In the genomic region with DNA sequence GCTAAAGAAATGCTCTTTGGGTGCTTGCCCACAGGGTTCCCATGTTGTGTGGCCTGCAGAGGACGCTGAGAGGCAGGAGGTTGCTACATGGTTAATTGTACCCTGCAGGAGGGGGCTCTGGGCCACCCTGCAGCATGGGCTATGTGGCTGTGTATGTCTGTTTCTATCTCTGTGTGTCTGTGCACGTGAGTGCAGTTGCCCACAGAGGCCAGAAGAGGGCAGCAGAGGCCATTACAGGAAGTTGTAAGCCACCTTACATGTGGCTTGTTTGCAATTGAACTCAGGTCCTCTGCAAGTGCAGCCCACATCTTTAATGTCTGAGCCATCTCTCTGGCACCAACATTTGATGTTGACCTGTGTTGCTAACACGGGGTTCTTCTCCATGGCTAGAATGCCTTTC, we compare ENCODE assay signal across 12 mouse cellular contexts. TPM values are rescaled to one million over a fixed set of nuclear protein-coding genes. Genes with fewer than 3 reads are reported as not detected.
DNase-seq lines count a peak whose midpoint lies in the region; ATAC-seq and TF ChIP-seq lines count a peak whose summit lies in the region.
"Had no signal": no experiment of that assay in that cellular context is flagged by ENCODE, and none has a peak within 500 bp of the region (broad histone marks: within the 10 kb centered on the region; RNA-seq: fewer than 3 reads in every experiment).

No protein-coding gene starts in this region.

- H3K9ac ChIP-seq in lung, postnatal 0 days (replicated peaks; ENCODE audit: low read depth) = no peak overlapping the region
- H3K9ac ChIP-seq in MEL (ENCODE audit: control insufficient read depth, low read depth, low read length, poor library complexity, severe bottlenecking) = no peak overlapping the region
- H3K9ac ChIP-seq in midbrain, embryonic 11.5 days (ENCODE audit: low read length) = no peak overlapping the region
- H3K9ac ChIP-seq: limb, embryonic 12.5 days; midbrain, embryonic 12.5 days had no signal

- TF ChIP-seq EP300 in lung, postnatal 0 days (IDR thresholded peaks at IDR 0.05) = no peak
- no peak for TF ChIP-seq EP300 in MEL (IDR thresholded peaks at IDR 0.05; ENCODE audit: low read depth in 1 of 2, low read length in 2 of 2)

- ATAC-seq in lung, postnatal 0 days = no peak
- ATAC-seq in midbrain, embryonic 11.5 days (ENCODE audit: low FRiP score) = no peak

- TF ChIP-seq POLR2A in kidney, adult 2 months (IDR thresholded peaks at IDR 0.05; ENCODE audit: low read depth, low read length) = no peak
- no peak for TF ChIP-seq POLR2A in MEL (IDR thresholded peaks at IDR 0.05; ENCODE audit: control insufficient read depth in 1 of 2, insufficient read depth in 1 of 2, low read depth in 1 of 2, low read length in 2 of 2, poor library complexity in 1 of 2)

- DNase-seq in kidney, adult 2 months = no peak
- no peak for DNase-seq in kidney, postnatal 4 days
- no peak for DNase-seq in lung, postnatal 0 days (ENCODE audit: low spot score)
- DNase-seq in lung, postnatal 25 days (ENCODE audit: low spot score) = no peak
- peak; percentile 49 for DNase-seq in MEL (ENCODE audit: low read depth, low spot score)
- DNase-seq in naive thymus-derived CD4-positive, alpha-beta T cell, adult 2 months (ENCODE audit: low read depth) = peak; percentile 37
- DNase-seq in cerebellum, adult 11 months = no peak
- DNase-seq in midbrain, embryonic 11.5 days (ENCODE audit: low spot score, missing footprints) = no peak
- DNase-seq: cerebellum, adult 11-12 months; embryo, embryonic 11 days had no signal

- peak; percentile 25 for TF ChIP-seq RAD21 in MEL (IDR thresholded peaks at IDR 0.05; ENCODE audit: low read depth, low read length)

- H3K27ac ChIP-seq in kidney, adult 2 months (ENCODE audit: insufficient read depth, low read depth, low read length) = no peak overlapping the region
- no peak overlapping the region for H3K27ac ChIP-seq in lung, postnatal 0 days (ENCODE audit: low read length)
- H3K27ac ChIP-seq in MEL (ENCODE audit: control insufficient read depth, low read depth, low read length) = no peak overlapping the region
- H3K27ac ChIP-seq in midbrain, embryonic 11.5 days (ENCODE audit: low read depth, low read length) = no peak overlapping the region
- H3K27ac ChIP-seq: limb, embryonic 12.5 days; midbrain, embryonic 12.5 days had no signal

- 95% methylated on average over 3 of the region's 3 CpGs for WGBS in kidney, adult 2 months
- WGBS in lung, postnatal 0 days = 98% methylated on average over 3 of the region's 3 CpGs
- 94% methylated on average over 3 of the region's 3 CpGs for WGBS in midbrain, embryonic 11.5 days

- no peaks in the 10 kb centered on the region for H3K36me3 ChIP-seq in kidney, adult 2 months (ENCODE audit: control insufficient read depth, insufficient read depth, low read length)
- H3K36me3 ChIP-seq in lung, postnatal 0 days (ENCODE audit: insufficient read depth, low read length) = no peaks in the 10 kb centered on the region
- H3K36me3 ChIP-seq in MEL (ENCODE audit: control insufficient read depth in 1 of 2, insufficient read depth in 2 of 2, low read length in 2 of 2) = peaks cover 0 to 3% of the 10 kb centered on the region in 2 experiments; a peak in 1 of 4 replicates
- H3K36me3 ChIP-seq in midbrain, embryonic 11.5 days (ENCODE audit: control insufficient read depth, insufficient read depth, low read length) = no peaks in the 10 kb centered on the region

- H3K4me3 ChIP-seq in kidney, adult 2 months (ENCODE audit: insufficient read depth, low read depth, low read length) = no peak overlapping the region
- no peak overlapping the region for H3K4me3 ChIP-seq in lung, postnatal 0 days (ENCODE audit: low read depth, low read length)
- no peak overlapping the region for H3K4me3 ChIP-seq in MEL (ENCODE audit: control insufficient read depth in 1 of 2, insufficient read depth in 1 of 2, low read depth in 2 of 2, low read length in 2 of 2)
- H3K4me3 ChIP-seq in midbrain, embryonic 11.5 days (ENCODE audit: low read depth, low read length) = no peak overlapping the region
- H3K4me3 ChIP-seq: limb, embryonic 12.5 days; midbrain, embryonic 12.5 days had no signal

- H3K4me2 ChIP-seq in lung, postnatal 0 days (replicated peaks; ENCODE audit: low read depth, low read length) = no peak overlapping the region
- no peak overlapping the region for H3K4me2 ChIP-seq in midbrain, embryonic 11.5 days
- H3K4me2 ChIP-seq: limb, embryonic 12.5 days; midbrain, embryonic 12.5 days had no signal

- no peaks in the 10 kb centered on the region for H3K27me3 ChIP-seq in kidney, adult 2 months (replicated peaks; ENCODE audit: control insufficient read depth, insufficient read depth, low read length)
- no peaks in the 10 kb centered on the region for H3K27me3 ChIP-seq in lung, postnatal 0 days (replicated peaks; ENCODE audit: insufficient read depth, low read length)
- no peaks in the 10 kb centered on the region for H3K27me3 ChIP-seq in MEL (ENCODE audit: control insufficient read depth in 1 of 2, insufficient read depth in 2 of 2, low read length in 2 of 2)
- H3K27me3 ChIP-seq in midbrain, embryonic 11.5 days (ENCODE audit: control insufficient read depth, insufficient read depth, low read length) = no peaks in the 10 kb centered on the region
- H3K27me3 ChIP-seq: limb, embryonic 12.5 days; midbrain, embryonic 12.5 days had no signal

- H3K9me3 ChIP-seq in lung, postnatal 0 days (ENCODE audit: low read length) = no peaks in the 10 kb centered on the region
- no peaks in the 10 kb centered on the region for H3K9me3 ChIP-seq in MEL (replicated peaks; ENCODE audit: insufficient read depth, low read length)
- peaks cover 4% of the 10 kb centered on the region; the same call in 1 of the 2 replicates for H3K9me3 ChIP-seq in midbrain, embryonic 11.5 days (ENCODE audit: control insufficient read depth, low read length)

- H3K4me1 ChIP-seq in kidney, adult 2 months (ENCODE audit: control insufficient read depth, insufficient read depth, low read length) = peaks cover 8% of the 10 kb centered on the region; the same call in 1 of the 2 replicates
- no peaks in the 10 kb centered on the region for H3K4me1 ChIP-seq in lung, postnatal 0 days (ENCODE audit: insufficient read depth, low read depth, low read length)
- H3K4me1 ChIP-seq in MEL (ENCODE audit: control insufficient read depth in 1 of 2, insufficient read depth in 2 of 2, low read length in 2 of 2) = peaks cover 0 to 14% of the 10 kb centered on the region in 2 experiments; a peak in 2 of 4 replicates
- no peaks in the 10 kb centered on the region for H3K4me1 ChIP-seq in midbrain, embryonic 11.5 days (ENCODE audit: control insufficient read depth, insufficient read depth, low read length)

- peak; percentile 50 for TF ChIP-seq CTCF in kidney, adult 2 months (conservative IDR thresholded peaks at IDR 0.05; ENCODE audit: insufficient read depth, insufficient read length, low read depth, low read length)
- peak; percentile 55 for TF ChIP-seq CTCF in lung, postnatal 0 days (IDR thresholded peaks at IDR 0.05)
- TF ChIP-seq CTCF in MEL (IDR thresholded peaks at IDR 0.05 in 2 of 3, conservative IDR thresholded peaks at IDR 0.05 in 1 of 3; ENCODE audit: control insufficient read depth in 1 of 3, insufficient read depth in 1 of 3, low read depth in 2 of 3, low read length in 3 of 3, poor library complexity in 1 of 3, severe bottlenecking in 1 of 3) = peak; percentile 50 to 62 (median 55)

- H3K79me2 ChIP-seq in MEL (ENCODE audit: control insufficient read depth, insufficient read depth, low read length, poor library complexity) = no peaks in the 10 kb centered on the region

TF ChIP-seq in MEL, 35 proteins besides CTCF, POLR2A, EP300 and RAD21:
- TF ChIP-seq SMC3 (IDR thresholded peaks at IDR 0.05; ENCODE audit: low read depth, low read length) (peak; percentile 21; the same call in 1 of the 2 replicates), CHD1 (IDR thresholded peaks at IDR 0.05; ENCODE audit: low read depth, low read length) (no peak)

RNA-seq across cellular contexts. Expression of a gene that starts 28.7 kb away (rescaled TPM):
- polyA plus RNA-seq in kidney, adult 2 months (2012; rRNA removed) = 3.9 and 4.5 TPM in 2 replicates
- 2.7 and 3.3 TPM in 2 replicates for polyA plus RNA-seq in lung, postnatal 0 days (2015; fragmentation: Nextera tagmentation; extraction: Ambion mirVana)
- total RNA-seq in MEL (2012; rRNA removed) = 1.7 TPM in 2 replicates
- under 1 TPM in 1 of 2 experiments, not detected in 1; 0.68 TPM for polyA plus RNA-seq in MEL (2012; ENCODE audit: insufficient read depth in 1 of 2, insufficient read length in 2 of 2, low read depth in 1 of 2, low replicate concordance in 2 of 2, missing spikeins in 1 of 2)
- polyA plus RNA-seq in midbrain, embryonic 11.5 days (2014; fragmentation: Nextera tagmentation; extraction: Ambion mirVana) = 0.67 and 0.97 TPM in 2 replicates

RNA-seq across cellular contexts. Expression of a gene that starts 47.8 kb away (rescaled TPM):
- 16.3 and 20.4 TPM in 2 replicates for polyA plus RNA-seq in kidney, adult 2 months (2012; rRNA removed)
- 15.2 and 16.1 TPM in 2 replicates for polyA plus RNA-seq in lung, postnatal 0 days (2015; fragmentation: Nextera tagmentation; extraction: Ambion mirVana)
- total RNA-seq in MEL (2012; rRNA removed) = 11.6 and 13.7 TPM in 2 replicates
- polyA plus RNA-seq in MEL (2012; ENCODE audit: insufficient read depth in 1 of 2, insufficient read length in 2 of 2, low read depth in 1 of 2, low replicate concordance in 2 of 2, missing spikeins in 1 of 2) = 10 to 100 TPM in 1 of 2 experiments, not detected in 1; 14.2 TPM
- polyA plus RNA-seq in midbrain, embryonic 11.5 days (2014; fragmentation: Nextera tagmentation; extraction: Ambion mirVana) = 8.3 and 11.4 TPM in 2 replicates

RNA-seq across cellular contexts. Expression of a gene that starts 50.5 kb away (rescaled TPM):
- polyA plus RNA-seq in kidney, adult 2 months (2012; rRNA removed) = 23.1 and 27.2 TPM in 2 replicates
- 10.3 and 11.0 TPM in 2 replicates for polyA plus RNA-seq in lung, postnatal 0 days (2015; fragmentation: Nextera tagmentation; extraction: Ambion mirVana)
- 6.4 and 7.3 TPM in 2 replicates for total RNA-seq in MEL (2012; rRNA removed)
- polyA plus RNA-seq in MEL (2012; ENCODE audit: insufficient read depth in 1 of 2, insufficient read length in 2 of 2, low read depth in 1 of 2, low replicate concordance in 2 of 2, missing spikeins in 1 of 2) = 10 to 100 TPM in 1 of 2 experiments, not detected in 1; 21.2 TPM
- polyA plus RNA-seq in midbrain, embryonic 11.5 days (2014; fragmentation: Nextera tagmentation; extraction: Ambion mirVana) = 13.9 and 15.6 TPM in 2 replicates

Comparison
In these comparisons a context has a peak if more than half of its experiments do, and no peak if none do; other contexts are left out.
1. DNase-seq: peak in MEL (single experiment) and naive thymus-derived CD4-positive, alpha-beta T cell, adult 2 months (single experiment); none in kidney, adult 2 months (single experiment), kidney, postnatal 4 days (0 of 2), lung, postnatal 0 days (single experiment), lung, postnatal 25 days (single experiment), cerebellum, adult 11 months (single experiment) and midbrain, embryonic 11.5 days (single experiment).
2. Peak in every context shown above with its lines, with median percentiles within 50 percentile points of each other: CTCF ChIP-seq.